Mouse (Mus musculus) heart, embryonic 15.5 days (tissue): Measurements from ENCODE around the gene Lasp1. TPM values are rescaled to one million over a fixed set of nuclear protein-coding genes. Genes with fewer than 3 reads are reported as not detected.

ENCODE experiments used
- ATAC-seq: fragments of 200-750 bp; cut with Nextera tagmentation; replicated peaks from 2 replicates; pipeline ENCODE4 v1.8.0; 2017; ENCODE audit warnings: low read depth, moderate TSS enrichment; ENCODE audit not compliant: insufficient number of reproducible peaks, insufficient read depth, low FRiP score
- H3K27ac ChIP-seq: fragments of 300-500 bp; sonication (generic); 2 replicates; pipeline ENCODE4 v1.5.1; 2015; ENCODE audit warnings: mild to moderate bottlenecking, inconsistent platforms
- H3K27me3 ChIP-seq: fragments of 300-500 bp; sonication (generic); 2 replicates; pipeline ENCODE4 v1.6.1; 2015; ENCODE audit warnings: inconsistent platforms
- H3K36me3 ChIP-seq: fragments of 300-500 bp; sonication (generic); 2 replicates; pipeline ENCODE4 v1.6.1; 2015; ENCODE audit warnings: mild to moderate bottlenecking, inconsistent platforms
- H3K4me1 ChIP-seq: fragments of 300-500 bp; sonication (generic); replicated peaks from 2 replicates; pipeline ENCODE4 v1.6.1; 2015; ENCODE audit warnings: inconsistent platforms
- H3K4me2 ChIP-seq: fragments of 300-500 bp; sonication (generic); 2 replicates; pipeline ENCODE4 v1.6.1; 2015; ENCODE audit warnings: inconsistent platforms, mild to moderate bottlenecking, moderate library complexity
- H3K4me3 ChIP-seq: fragments of 300-500 bp; sonication (generic); 2 replicates; pipeline ENCODE4 v1.5.1; 2015; ENCODE audit warnings: mild to moderate bottlenecking, inconsistent platforms
- H3K9ac ChIP-seq: fragments of 300-500 bp; sonication (generic); 2 replicates; pipeline ENCODE4 v1.6.1; 2015; ENCODE audit warnings: mild to moderate bottlenecking, inconsistent platforms
- H3K9me3 ChIP-seq: fragments of 300-500 bp; sonication (generic); replicated peaks from 2 replicates; pipeline ENCODE4 v1.6.1; 2016; ENCODE audit warnings: inconsistent platforms
- WGBS: fragments of 180-500 bp; shearing (Covaris S2); methylation state at CpG from one replicate; pipeline ENCODE4 v1.1.7; 2015; ENCODE audit warnings: mixed read lengths; 5-methylcytosine and 5-hydroxymethylcytosine counted together
- polyA plus RNA-seq: library from polyadenylated mRNA; unstranded; fragments of >200 nt; fragmentation: Nextera tagmentation; extraction: Ambion mirVana; gene quantifications from 2 replicates; pipeline ENCODE4 v1.2.1, GENCODE M21; 2015

Lasp1 gene
- polyA plus RNA-seq, 1 experiment from 2014 or later = 40.3 TPM

DNA sequence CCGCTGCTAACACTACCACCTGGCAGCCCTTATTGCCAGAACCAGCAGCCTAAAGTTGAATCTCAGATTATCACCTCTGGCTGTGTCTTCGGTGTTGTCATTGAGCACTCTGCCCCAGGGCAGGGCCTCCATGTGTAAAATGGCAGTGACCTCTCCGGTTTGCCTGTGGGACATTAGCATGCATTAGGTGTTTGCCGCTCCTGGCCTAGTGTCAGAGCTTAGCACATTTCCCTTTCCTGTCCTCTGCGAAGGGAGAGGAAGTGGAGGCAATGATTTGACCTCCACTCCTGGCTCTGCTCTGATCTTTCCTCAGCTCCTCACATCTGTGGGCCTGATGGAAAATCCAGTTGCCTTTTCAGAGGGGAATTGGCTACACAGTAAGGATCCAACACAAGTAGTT lies 21.1 kb downstream of the Lasp1 start:
- H3K36me3 ChIP-seq = peaks cover 24% of the 10 kb centered on the region

DNA sequence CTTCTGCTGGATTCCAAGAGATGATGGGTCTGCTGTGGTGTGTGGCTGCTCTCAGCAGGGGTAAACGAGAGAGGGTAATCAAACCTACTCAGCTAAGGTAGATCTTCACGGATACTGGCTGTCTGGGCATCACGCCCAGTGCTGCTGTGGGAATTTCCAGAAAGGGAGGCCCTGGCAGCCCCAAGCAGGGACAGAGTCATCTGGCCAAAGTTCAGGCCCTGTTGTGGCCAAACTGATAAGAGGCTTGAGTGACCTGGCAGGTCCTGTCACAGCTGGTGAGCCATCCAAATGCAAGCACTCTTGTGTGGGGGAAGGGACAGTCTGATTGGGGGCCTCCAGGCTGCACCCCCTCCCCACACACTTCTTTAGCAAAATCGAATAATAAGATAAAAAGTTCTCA lies 22.0 kb downstream of the Lasp1 start:
- Histone ChIP-seq H3K27ac (peak overlapping the region; percentile 56), H3K4me3 (no peak overlapping the region), H3K27me3 (no peaks in the 10 kb centered on the region), H3K36me3 (peaks cover 19% of the 10 kb centered on the region), H3K9ac (no peak overlapping the region), H3K4me2 (no peak overlapping the region), H3K9me3 (no peaks in the 10 kb centered on the region), H3K4me1 (peaks cover 68% of the 10 kb centered on the region)
- peak; percentile 27; the same call in 1 of the 2 replicates for ATAC-seq
- WGBS = 23% methylated on average over 4 of the region's 4 CpGs

More for the DNA sequence above, 21.1 kb downstream of the Lasp1 start:
- no peaks in the 10 kb centered on the region for H3K9me3 ChIP-seq
- no peak overlapping the region for H3K4me3 ChIP-seq
- 62% methylated on average over 5 of the region's 5 CpGs for WGBS
- H3K4me2 ChIP-seq = no peak overlapping the region
- H3K9ac ChIP-seq = no peak overlapping the region
- peaks cover 72% of the 10 kb centered on the region for H3K4me1 ChIP-seq
- no peak for ATAC-seq
- H3K27ac ChIP-seq = peak overlapping the region; percentile 56
- H3K27me3 ChIP-seq = no peaks in the 10 kb centered on the region

DNA sequence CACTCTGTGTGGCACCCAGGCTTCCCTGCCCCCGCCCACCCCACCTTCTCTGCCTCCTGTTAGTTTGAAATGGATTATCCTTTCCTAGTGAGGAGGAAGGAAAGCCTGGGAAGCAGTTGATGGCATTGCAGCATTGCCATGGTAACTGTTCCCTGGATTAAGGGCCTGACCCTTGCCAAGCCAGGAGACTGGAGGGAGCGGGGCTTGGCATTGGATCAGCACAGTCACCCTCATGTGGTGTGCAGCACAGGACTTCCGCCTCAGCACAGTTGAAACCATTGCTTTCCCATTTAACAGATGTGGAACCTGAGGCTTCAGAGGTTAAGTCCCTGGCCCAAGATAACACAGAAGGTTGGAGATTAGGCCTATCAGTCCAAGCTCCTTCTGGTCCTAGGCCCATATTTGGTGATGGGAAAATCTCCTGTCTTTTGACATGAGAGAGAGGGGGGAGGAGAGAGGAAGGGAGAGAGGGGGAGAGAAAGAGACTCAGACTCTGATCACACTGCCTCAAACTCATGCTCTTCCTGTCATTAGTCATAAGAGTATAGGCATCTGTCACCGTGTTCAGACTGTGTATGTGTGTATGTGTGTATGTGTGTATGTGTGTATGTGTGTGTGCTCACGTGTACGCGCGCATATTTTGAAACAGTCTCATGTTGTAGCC lies 22.7 kb downstream of the Lasp1 start:
- no peaks in the 10 kb centered on the region for H3K9me3 ChIP-seq
- H3K27me3 ChIP-seq = no peaks in the 10 kb centered on the region
- peak overlapping the region; percentile 56 for H3K27ac ChIP-seq
- 96% methylated on average over 8 of the region's 8 CpGs for WGBS
- H3K4me1 ChIP-seq = peaks cover 61% of the 10 kb centered on the region
- no peak for ATAC-seq
- H3K36me3 ChIP-seq = peaks cover 12% of the 10 kb centered on the region; the same call in 1 of the 2 replicates
- H3K4me3 ChIP-seq = no peak overlapping the region
- H3K9ac ChIP-seq = no peak overlapping the region
- no peak overlapping the region for H3K4me2 ChIP-seq

DNA sequence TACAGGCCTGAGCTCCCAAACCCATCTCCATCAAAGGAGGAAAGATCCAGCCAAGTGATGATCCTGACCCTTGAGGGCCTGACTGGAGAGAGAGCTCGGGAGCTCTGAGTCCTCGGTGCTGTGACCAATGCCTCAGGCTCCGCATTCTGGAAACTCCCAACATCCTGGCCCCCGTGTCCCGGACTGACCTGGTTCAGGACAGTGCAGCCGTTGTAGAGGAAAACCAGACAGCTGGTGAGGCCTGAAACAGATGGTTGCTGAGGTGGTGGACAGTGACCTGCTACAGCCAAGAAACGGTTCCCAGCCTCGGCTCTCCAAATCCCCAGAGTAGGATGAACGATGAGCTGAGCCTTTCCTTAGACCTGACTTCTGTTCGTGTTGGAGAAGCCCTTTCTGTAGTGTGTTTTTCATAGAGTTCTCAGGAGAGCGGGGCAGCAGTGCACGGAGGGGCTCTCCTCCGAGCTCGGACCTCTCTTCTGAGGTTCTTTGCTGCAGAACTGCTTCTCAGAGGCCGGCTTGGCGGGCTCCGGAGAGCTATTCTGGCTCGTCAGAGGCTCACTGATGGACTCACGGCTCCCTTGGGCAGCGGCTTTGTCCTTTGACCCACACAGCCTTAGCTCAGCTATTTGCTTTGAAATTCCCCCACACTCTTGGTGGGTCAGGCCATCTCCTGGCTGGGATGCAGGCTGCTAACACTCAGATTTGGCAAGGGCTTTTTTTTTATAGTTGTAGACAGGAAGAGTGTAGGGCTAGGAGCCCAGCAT lies 24.2 kb downstream of the Lasp1 start:
- H3K4me2 ChIP-seq = no peak overlapping the region
- H3K27me3 ChIP-seq = no peaks in the 10 kb centered on the region
- no peak overlapping the region for H3K9ac ChIP-seq
- ATAC-seq = no peak
- H3K9me3 ChIP-seq = no peaks in the 10 kb centered on the region
- H3K4me1 ChIP-seq = peaks cover 47% of the 10 kb centered on the region
- H3K4me3 ChIP-seq = no peak overlapping the region
- WGBS = 72% methylated on average over 20 of the region's 20 CpGs
- peaks cover 18% of the 10 kb centered on the region for H3K36me3 ChIP-seq
- H3K27ac ChIP-seq = no peak overlapping the region

DNA sequence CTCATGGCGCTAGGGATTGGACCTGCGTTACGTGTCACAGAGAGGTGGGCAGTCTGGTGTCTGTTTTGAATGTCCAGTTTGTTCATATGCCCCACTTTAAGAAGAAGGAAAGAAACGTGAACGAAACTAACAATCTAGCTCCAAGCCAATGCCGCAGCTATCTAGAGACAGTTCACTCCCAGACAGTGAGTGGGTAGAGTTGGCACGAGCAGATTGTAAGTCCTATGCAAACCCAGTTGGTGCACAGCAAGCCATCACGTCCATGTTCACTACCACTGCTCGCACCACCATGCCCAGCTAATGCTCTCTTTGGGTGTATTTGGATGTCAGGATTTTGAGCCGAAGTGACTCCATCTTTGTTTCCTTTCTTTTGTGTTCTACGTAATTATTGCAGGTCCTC lies 25.4 kb downstream of the Lasp1 start:
- Histone ChIP-seq H3K36me3 (peaks cover 18% of the 10 kb centered on the region), H3K4me1 (peaks cover 35% of the 10 kb centered on the region), H3K9me3 (no peaks in the 10 kb centered on the region), H3K4me2 (no peak overlapping the region), H3K9ac (no peak overlapping the region), H3K27me3 (no peaks in the 10 kb centered on the region), H3K27ac (no peak overlapping the region), H3K4me3 (no peak overlapping the region)
- WGBS = 94% methylated on average over 11 of the region's 11 CpGs
- ATAC-seq = no peak

DNA sequence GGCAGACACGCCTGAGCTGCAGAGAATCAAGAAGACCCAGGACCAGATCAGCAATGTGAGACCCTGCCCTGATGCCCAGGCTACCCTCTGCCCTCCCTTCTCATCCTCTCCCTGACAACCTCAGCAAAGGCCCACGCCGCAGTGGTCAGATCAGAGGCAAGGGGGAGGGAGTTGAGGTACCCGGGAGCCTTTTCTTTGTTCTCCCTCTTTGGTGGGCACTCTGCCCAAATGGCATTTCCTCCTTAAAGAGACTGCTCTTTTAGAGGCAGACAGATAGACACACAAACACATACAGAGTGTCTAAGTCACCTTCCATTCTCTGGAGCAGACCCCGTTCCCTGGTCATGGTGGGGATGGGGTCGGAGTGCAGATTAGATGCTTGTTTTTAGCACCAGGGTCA lies 26.1 kb downstream of the Lasp1 start:
- no peak overlapping the region for H3K9ac ChIP-seq
- no peaks in the 10 kb centered on the region for H3K27me3 ChIP-seq
- no peaks in the 10 kb centered on the region for H3K9me3 ChIP-seq
- peaks cover 16% of the 10 kb centered on the region for H3K36me3 ChIP-seq
- WGBS = 61% methylated on average over 6 of the region's 6 CpGs
- peaks cover 28% of the 10 kb centered on the region for H3K4me1 ChIP-seq
- no peak for ATAC-seq
- no peak overlapping the region for H3K4me2 ChIP-seq
- H3K4me3 ChIP-seq = no peak overlapping the region
- no peak overlapping the region for H3K27ac ChIP-seq

DNA sequence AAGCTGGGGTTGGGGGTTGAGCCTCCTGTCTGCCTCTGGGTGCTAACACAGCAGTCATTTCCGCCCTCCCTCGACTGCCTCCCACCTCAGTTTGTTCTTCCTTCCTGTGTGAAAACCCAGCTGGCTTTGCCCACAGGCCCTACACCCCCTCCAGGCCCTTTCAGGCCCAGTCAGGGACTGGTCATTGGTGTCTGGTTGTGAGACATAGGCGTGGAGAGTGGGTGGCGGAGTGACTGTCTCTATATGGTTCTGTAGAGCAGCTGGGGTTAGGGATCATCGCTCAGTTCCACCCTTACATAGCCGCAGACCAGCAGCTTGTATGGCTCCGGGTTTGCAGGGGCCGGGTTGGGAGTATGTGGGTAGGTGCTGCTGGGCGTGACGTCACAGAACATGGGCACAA lies 26.5 kb downstream of the Lasp1 start:
- Histone ChIP-seq H3K4me2 (no peak overlapping the region), H3K36me3 (peaks cover 16% of the 10 kb centered on the region), H3K27ac (no peak overlapping the region), H3K4me1 (peaks cover 26% of the 10 kb centered on the region), H3K9me3 (no peaks in the 10 kb centered on the region), H3K9ac (no peak overlapping the region), H3K27me3 (no peaks in the 10 kb centered on the region), H3K4me3 (no peak overlapping the region)
- WGBS = 74% methylated on average over 10 of the region's 10 CpGs
- ATAC-seq = no peak

DNA sequence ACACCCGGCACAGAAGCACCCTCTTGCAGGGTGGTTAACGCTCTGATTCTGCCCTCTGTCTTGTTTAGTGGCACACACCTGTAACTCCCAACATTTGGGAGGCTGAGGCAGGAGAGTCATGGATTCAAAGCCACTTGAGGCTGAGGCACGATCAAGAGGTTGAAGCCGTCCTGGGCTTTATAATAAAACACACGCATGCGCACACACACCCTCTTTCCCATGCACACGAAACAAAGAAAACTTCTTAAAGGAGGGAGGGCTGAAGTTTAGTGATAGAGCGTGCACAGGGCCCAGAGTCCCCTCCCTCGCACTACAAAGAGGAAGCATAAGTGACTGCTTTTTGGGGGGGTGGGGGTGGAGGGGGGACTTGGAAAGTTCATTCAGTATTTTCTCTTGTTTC lies 27.2 kb downstream of the Lasp1 start:
- Histone ChIP-seq H3K4me3 (no peak overlapping the region), H3K9ac (no peak overlapping the region), H3K27me3 (no peaks in the 10 kb centered on the region), H3K4me1 (peaks cover 19% of the 10 kb centered on the region), H3K4me2 (no peak overlapping the region), H3K27ac (no peak overlapping the region), H3K9me3 (no peaks in the 10 kb centered on the region), H3K36me3 (peaks cover 19% of the 10 kb centered on the region)
- WGBS = 82% methylated on average over 9 of the region's 9 CpGs
- ATAC-seq = no peak

DNA sequence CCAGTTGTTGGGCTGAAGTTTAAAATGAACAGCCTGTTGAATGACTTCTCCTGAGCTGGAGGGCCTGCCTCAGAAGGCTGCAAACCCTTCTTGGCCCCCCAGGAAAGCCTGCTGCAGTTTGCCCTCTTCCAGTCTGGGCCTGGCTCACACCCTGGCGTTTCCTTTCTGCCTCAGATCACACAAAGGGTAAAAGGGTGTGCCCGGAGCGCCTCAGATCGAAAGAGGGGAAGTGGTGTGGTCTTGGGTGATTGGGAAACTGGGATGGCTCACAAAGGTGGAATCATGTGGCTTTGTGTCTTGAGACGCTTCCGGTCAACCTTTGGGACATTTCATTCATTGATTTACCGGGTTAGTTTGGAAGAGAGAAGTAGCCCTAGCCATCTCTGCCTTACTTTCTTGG lies 27.6 kb downstream of the Lasp1 start:
- Histone ChIP-seq H3K4me2 (no peak overlapping the region), H3K9ac (no peak overlapping the region), H3K9me3 (no peaks in the 10 kb centered on the region), H3K4me3 (no peak overlapping the region), H3K36me3 (peaks cover 19% of the 10 kb centered on the region), H3K27ac (no peak overlapping the region), H3K4me1 (peaks cover 15% of the 10 kb centered on the region), H3K27me3 (no peaks in the 10 kb centered on the region)
- no peak for ATAC-seq
- 65% methylated on average over 7 of the region's 7 CpGs for WGBS

DNA sequence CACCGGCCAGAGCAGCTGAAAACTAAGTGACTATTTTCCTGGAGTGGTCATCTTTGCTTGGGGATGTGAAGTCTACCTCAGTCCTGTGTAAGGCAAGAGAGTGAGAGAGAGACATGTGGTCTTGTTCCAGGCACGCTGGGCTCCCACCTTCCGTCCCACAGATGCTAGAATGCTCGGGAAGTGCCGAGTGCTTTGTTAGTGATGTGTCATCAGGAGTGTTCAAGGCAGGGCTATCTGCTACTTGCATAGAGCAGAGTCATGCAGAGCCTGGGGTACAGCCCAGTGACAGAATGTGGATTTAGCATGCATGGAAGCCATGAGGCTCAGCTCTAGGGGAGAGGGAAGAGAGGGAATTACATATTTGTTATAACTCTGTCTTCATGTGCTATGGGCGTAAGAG lies 28.9 kb downstream of the Lasp1 start:
- H3K9ac ChIP-seq = no peak overlapping the region
- no peak overlapping the region for H3K4me2 ChIP-seq
- no peak overlapping the region for H3K4me3 ChIP-seq
- H3K9me3 ChIP-seq = no peaks in the 10 kb centered on the region
- no peak for ATAC-seq
- H3K27ac ChIP-seq = no peak overlapping the region
- H3K36me3 ChIP-seq = peaks cover 25% of the 10 kb centered on the region
- H3K4me1 ChIP-seq = peaks cover 10% of the 10 kb centered on the region
- 57% methylated on average over 6 of the region's 6 CpGs for WGBS
- no peaks in the 10 kb centered on the region for H3K27me3 ChIP-seq

DNA sequence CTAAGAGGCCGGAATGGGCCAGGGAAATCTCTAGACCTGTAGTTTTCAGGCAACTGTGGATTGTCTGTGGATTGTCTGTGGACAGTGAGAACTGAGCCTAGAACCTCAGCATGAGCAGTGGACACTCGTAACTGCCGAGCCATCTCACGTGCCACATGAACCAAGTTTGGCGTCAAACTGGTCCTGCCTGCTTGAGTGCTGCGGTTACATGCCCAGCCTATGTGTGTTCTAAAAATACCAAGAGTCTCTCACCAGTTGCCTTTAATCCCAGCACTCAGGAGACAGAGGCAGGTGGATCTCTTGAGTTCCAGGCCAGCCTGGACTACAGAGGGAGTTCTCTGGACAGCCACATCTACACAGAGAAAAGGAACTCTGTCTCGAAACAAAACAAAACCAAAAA lies 30.6 kb downstream of the Lasp1 start:
- H3K4me1 ChIP-seq = peaks cover 10% of the 10 kb centered on the region
- 82% methylated on average over 7 of the region's 7 CpGs for WGBS

More for the DNA sequence above, 30.6 kb downstream of the Lasp1 start:
- Histone ChIP-seq H3K9ac (no peak overlapping the region), H3K36me3 (peaks cover 33% of the 10 kb centered on the region), H3K4me3 (no peak overlapping the region), H3K27me3 (no peaks in the 10 kb centered on the region), H3K4me2 (no peak overlapping the region), H3K9me3 (no peaks in the 10 kb centered on the region), H3K27ac (no peak overlapping the region)
- ATAC-seq = no peak
